Mouse (Mus musculus) layer of hippocampus, postnatal 10 days (tissue): ENCODE data around the gene Glis2. TPM values are rescaled to one million over a fixed set of nuclear protein-coding genes. Genes with fewer than 3 reads are reported as not detected.
A peak's percentile ranks its signal among the peaks of the same experiment; 100 is the strongest.

Experiments used
- DNase-seq, 2 experiments: peaks; one replicate each; pipeline ENCODE4 v3.0.0; 2021; ENCODE audit warnings: low spot score in 2 of 2
- long read RNA-seq: library from polyadenylated mRNA; stranded (forward); transcript quantifications from one replicate; pipeline ENCODE4 v2.0.0, GENCODE M21; 2023
- total RNA-seq, 2 experiments: library from RNA; stranded (reverse); gene quantifications; 2 replicates each; pipeline ENCODE4 v1.2.3; 2021

The Glis2 gene
- total RNA-seq, result 10 to 100 TPM; 23.8 to 26.5 TPM
- long read RNA-seq, partial matches to known transcripts, result 0 of 8 reads
- long read RNA-seq, other reads (novel, unspliced or antisense), result 6 of 8 reads

DNA sequence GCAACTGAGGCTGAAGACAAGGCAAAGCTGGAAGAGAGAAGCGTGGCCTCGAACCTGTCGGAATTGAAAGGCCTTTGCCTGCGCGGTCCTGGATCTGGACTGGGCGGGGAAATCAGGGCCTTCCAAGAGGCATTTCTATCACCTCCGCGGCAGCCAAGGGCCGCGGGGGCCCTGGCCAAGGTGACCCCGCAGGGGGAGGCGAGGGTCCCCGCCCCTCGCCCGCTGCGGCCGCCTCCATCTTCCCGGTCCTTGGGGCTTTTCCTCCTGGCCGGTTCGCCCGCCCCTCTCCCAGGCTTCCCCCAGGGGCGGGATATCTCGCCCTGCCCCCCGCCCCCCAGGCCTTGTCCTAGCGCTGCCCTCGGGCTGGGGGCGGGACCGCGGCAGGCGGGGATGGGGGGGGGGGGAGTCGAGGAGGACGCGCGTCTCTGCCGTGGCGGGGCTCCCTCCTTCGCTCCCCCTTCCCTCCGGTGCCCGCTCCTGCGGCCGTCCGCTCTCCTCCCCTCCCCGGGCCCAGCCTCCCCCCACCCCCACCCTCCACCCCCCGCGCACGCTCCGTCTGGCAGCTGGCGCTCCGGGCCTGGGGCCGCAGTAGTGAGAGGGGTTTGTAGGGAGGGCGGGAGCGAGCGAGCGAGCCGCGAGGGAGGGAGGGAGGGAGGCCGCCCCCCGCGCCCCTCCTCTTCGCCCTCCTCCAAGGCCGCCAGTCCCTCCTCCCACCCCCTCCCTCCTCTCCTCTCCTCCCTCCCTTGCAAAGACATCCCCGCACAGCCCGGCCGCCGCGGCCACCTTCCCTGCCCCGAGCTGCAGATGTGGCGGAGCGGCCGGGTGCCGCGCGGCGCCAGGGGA lies at the start of gene Glis2:
Gene Glis2 (plus strand): TSS at position 743 of the 843 bp plus-strand sequence.
- DNase-seq, result peak; percentile 53 to 67

DNA sequence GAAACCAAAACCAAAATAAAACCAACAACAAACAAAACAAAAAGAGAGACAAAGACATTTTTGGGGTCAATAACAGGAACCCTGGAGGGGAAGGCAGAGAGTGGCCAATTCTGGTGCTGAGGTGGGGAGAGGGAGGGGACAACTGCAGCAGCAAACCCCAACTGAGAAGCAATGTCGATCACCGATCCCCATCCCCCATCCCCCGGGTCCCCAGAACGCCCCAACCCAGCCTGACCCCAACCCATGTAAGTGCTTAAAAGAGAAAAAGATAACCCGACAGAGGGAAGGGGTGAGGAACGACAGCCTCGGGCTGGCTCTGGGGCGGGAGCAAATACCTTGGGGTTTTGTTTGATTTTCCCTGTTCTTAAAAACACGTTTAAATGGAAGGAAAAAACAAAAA lies 49.7 kb upstream of the Glis2 start:
- no peak for DNase-seq

GRCm38 (mm10) chr16:4546838-4547237 lies 47.7 kb upstream of the Glis2 start:
- no peak for DNase-seq

GRCm38 (mm10) chr16:4547611-4548010 lies 46.9 kb upstream of the Glis2 start:
- no peak for DNase-seq

GRCm38 (mm10) chr16:4548953-4549688 lies 45.4 kb upstream of the Glis2 start:
- no peak for DNase-seq

GRCm38 (mm10) chr16:4551056-4551455 lies 43.5 kb upstream of the Glis2 start:
- DNase-seq, result peak; percentile 59 to 72

DNA sequence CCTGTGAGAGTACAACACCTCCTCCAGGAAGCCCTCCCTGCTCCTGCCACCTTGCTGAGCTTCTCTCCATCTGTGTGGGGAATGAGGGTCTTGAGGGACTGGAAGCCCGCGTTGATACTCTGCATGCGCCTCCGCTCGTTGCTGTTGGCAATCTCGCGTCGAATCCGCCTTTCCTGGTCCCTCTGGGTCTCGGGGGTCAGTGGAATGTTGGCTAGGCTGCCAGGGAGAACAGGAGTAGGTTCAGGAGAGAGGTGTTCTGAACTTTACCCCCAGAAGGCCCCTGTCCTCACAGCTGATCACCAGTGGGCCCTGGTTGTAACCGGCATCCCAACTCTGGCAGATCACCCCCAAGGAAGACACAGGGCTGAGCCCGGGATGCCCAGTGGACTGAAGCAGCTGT lies 42.6 kb upstream of the Glis2 start:
- DNase-seq, result no peak

DNA sequence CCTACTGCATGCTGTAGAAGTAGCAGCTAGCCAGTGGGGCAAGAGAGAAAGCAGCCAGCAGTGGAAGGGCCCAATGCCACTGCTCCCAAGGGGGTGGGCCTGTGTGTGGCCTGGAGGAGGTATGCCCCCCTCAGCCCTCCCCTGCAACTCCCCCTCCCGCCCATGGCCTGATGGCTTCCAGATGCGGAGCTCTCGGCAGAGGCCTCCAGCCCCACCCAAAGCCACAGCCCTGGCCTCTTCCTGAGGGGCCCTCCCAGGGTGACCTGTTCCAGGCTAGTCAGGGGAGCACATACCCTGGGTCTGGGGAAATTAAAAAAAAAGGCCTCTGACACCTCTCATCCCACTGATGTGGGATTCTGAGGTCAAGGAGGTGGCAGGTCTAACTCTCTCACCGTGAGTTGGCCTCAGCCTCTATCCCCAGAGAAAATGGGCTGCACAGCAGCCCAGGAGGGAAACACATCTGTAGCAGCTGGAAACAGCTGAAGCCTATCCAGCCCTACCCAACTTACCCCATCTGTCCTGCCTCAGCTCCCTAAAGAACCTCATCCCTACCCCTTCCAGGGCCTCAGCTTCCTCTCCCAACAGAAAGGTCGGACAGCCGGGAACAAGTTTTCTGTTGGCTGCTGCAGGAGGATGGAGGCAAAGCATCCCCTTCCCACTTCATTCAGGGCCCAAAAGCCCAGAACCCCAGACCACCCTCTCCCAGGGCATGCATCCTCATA lies 41.5 kb upstream of the Glis2 start:
- no peak for DNase-seq

GRCm38 (mm10) chr16:4555555-4555954 lies 39.0 kb upstream of the Glis2 start:
- no peak for DNase-seq

DNA sequence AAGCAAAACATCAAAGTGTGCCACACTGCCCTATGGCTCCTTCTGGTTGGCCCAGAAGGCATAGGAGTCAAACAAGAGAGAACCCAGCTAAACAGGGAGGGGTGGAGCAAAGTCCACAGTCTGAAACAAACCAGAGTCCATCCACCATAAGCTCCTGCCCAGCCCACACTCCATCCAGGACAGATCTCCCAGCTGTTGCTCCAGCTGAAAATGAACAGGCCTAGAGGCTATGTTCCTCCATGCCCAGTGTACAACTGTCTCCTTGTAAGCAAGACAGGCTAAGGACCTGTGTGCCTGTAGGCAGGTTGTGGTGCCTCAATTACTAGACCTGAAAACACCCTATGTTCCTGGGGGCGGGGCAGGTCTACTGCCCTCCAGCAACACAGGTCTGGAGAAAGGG lies 37.4 kb upstream of the Glis2 start:
- no peak for DNase-seq

DNA sequence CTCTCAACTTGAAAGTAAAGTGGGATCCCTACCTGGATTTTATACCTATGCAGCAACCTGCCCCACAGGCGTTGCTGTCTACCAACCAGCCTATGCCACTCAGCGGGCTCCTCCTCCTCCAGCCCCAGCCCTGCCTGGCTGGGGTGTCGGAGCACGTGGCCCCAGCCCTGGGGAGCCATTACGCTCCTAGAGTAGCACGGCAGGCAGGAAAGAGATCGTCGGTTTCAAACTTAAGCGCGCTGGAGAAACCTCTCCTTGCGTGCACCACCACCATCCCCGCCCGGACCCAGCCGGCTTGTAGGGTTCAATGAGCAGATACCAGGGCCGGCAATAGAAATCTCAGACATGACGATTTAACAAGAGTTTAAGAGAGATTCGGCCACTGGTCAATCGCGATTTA lies 36.6 kb upstream of the Glis2 start:
- DNase-seq, result peak; percentile 55 to 66

- peak; percentile 87 to 90 for DNase-seq
Observed at GRCm38 (mm10) chr16:4558384-4558979, 36.0 kb upstream of the Glis2 start.

- peak; percentile 76 to 80 for DNase-seq
Observed at GRCm38 (mm10) chr16:4558980-4559631, 35.4 kb upstream of the Glis2 start.

DNA sequence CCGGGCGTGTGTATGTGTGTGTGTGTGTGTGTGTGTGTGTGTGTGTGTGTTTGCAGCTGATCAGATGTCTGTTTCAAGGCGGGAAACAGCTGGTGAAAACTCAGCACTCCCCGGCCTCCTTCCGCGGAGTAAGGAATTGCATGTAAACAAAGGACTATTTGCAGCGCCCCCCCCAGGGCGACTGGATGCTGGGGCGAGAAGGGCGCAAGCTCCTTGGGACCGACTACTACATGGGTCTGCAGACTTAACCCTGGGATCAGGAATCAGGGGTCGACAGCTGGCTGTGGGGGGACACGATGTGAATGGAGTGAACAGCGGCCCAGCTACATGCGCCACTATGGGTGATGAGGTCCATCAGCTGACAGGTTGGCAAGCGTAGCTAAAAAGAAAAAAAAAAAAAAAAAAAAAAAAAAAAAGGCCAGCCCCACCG lies 34.8 kb upstream of the Glis2 start, which contains the start of gene Tfap4:
Gene Tfap4 (minus strand): TSS at position 140 of the 430 bp plus-strand sequence.
- peak; percentile 90 for DNase-seq

GRCm38 (mm10) chr16:4560145-4560952 lies 34.2 kb upstream of the Glis2 start:
- DNase-seq, result peak; percentile 53 to 64

DNA sequence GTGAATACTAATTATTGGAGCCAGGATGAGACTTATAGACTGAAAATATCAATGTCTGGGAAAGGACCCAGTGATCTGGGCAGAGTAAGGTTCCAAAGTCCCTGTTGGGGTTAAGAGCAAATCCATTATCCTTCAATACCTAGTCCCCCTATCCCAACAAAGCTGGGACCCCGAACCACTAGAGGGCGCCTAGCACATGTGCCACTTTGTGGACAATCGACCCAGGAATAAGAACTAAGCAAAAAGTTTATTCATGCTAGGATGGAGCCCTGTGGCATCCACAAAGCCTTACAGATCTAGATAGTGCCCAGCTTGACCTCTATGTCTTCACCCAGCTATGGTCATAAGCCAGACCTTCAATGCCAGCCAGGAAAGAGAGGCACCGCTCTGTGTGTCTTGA lies 26.6 kb upstream of the Glis2 start:
- peak; percentile 83 to 85 for DNase-seq

DNA sequence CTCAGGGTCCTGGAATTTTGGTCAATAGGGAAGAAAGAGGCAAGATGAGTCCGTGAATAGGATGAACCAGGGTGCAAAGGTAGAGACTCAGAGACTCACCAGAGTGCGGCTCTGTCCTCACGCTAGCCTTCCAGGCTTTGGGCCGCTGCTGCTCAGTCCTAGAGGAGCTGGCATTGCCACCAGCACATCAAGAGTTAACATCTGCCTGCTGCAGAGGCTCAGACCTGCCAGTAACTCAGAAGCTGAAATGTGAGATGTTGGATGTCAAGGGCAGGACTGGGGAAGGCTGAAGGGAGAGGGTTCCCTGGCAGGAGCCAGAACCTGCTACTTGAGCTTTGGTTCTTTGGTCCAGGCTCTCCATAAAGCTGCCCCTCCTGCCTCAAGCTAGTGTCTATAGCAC lies 23.8 kb upstream of the Glis2 start:
- no peak for DNase-seq

DNA sequence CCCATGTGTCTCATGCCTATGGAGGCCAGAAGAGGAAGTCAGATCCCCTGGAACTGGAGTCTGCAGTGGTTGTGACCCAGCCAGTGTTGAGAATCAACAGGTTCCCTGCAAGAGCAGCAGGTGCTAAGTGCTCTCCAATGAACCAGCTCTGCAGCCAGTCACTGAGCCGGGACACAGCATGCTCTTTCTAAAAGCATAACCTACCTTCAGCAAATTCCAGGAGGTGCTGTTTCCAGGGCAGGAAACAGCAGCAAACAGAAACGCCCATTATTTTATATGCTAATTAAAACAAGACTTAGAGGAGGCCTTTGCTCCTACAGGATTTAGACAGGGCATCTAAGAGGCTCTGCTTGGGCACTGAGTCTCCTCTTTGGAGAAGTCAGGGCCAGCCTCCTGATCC lies 18.5 kb upstream of the Glis2 start:
- no peak for DNase-seq

DNA sequence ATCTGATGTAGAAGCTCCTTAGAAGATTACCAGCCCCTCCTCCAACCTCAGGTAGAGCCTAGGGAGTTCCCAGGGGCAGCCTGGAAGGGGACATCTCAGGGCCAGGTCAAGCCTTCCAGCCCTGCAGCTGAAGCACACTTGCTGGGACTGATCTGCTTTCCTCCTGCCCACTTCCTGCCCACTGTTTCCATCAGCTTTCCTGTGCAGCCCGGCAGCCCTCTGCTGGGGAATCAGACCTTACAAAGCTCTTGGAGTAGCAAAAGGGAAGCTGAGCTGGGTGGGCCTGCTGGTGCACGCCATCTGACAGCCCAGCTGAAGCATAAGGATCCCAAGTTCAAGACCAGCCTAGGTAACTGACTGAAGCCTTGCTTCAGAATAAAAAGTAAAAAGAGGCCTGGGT lies 17.6 kb upstream of the Glis2 start:
- no peak for DNase-seq

GRCm38 (mm10) chr16:4578630-4579029 lies 15.9 kb upstream of the Glis2 start:
- no peak for DNase-seq
